Mouse (Mus musculus): ENCODE measurements around the gene Mbd3. TPM values are rescaled to one million over a fixed set of nuclear protein-coding genes. Genes with fewer than 3 reads are reported as not detected.
A peak's percentile ranks its signal among the peaks of the same experiment; 100 is the strongest.

The Mbd3 gene
- polyA plus RNA-seq, 1 experiment from 2014 or later, result 125 TPM

GRCm38 (mm10) chr10:80415566-80415965 is 16.2 kb upstream of the Mbd3 start:
- Histone ChIP-seq H3K9ac (ENCODE audit: low read length) (no peak overlapping the region), H3K4me3 (ENCODE audit: control insufficient read depth in 1 of 2, insufficient read depth in 1 of 2, low read depth in 1 of 2, low read length in 2 of 2) (no peak overlapping the region), H3K4me1 (ENCODE audit: control insufficient read depth in 2 of 2, insufficient read depth in 2 of 2, low read length in 2 of 2) (peaks cover 14 to 21% of the 10 kb centered on the region in 2 experiments), H3K9me3 (ENCODE audit: control insufficient read depth, low read length) (no peaks in the 10 kb centered on the region), H3K4me2 (ENCODE audit: low read length) (no peak overlapping the region), H3K27me3 (ENCODE audit: control insufficient read depth, insufficient read depth, low read length) (no peaks in the 10 kb centered on the region), H3K36me3 (ENCODE audit: control insufficient read depth, insufficient read depth, low read length) (peaks cover 100% of the 10 kb centered on the region), H3K27ac (replicated peaks in 1 of 2; ENCODE audit: control insufficient read depth in 1 of 2, insufficient read depth in 1 of 2, low read depth in 2 of 2, low read length in 2 of 2) (no peak overlapping the region)
- WGBS, result 88% methylated on average over 7 of the region's 7 CpGs
- no peak for ATAC-seq (ENCODE audit: insufficient number of reproducible peaks, insufficient read depth, low FRiP score, low read depth)

- Histone ChIP-seq H3K36me3 (ENCODE audit: control insufficient read depth, insufficient read depth, low read length) (peaks cover 94% of the 10 kb centered on the region), H3K4me3 (ENCODE audit: control insufficient read depth in 1 of 2, insufficient read depth in 1 of 2, low read depth in 1 of 2, low read length in 2 of 2) (no peak overlapping the region), H3K9me3 (ENCODE audit: control insufficient read depth, low read length) (no peaks in the 10 kb centered on the region), H3K27me3 (ENCODE audit: control insufficient read depth, insufficient read depth, low read length) (no peaks in the 10 kb centered on the region), H3K4me1 (ENCODE audit: control insufficient read depth in 2 of 2, insufficient read depth in 2 of 2, low read length in 2 of 2) (0 out of 4 replicates have a peak, but pooled peaks cover 0 to under 1% of the 10 kb centered on the region in 2 experiments), H3K4me2 (ENCODE audit: low read length) (no peak overlapping the region), H3K9ac (ENCODE audit: low read length) (no peak overlapping the region), H3K27ac (replicated peaks in 1 of 2; ENCODE audit: control insufficient read depth in 1 of 2, insufficient read depth in 1 of 2, low read depth in 2 of 2, low read length in 2 of 2) (peak overlapping the region in 1 of 2 experiments; percentile 37; a peak in 1 of 4 replicates)
- no peak for ATAC-seq (ENCODE audit: insufficient number of reproducible peaks, insufficient read depth, low FRiP score, low read depth)
- 83% methylated on average over 41 of the region's 44 CpGs for whole genome bisulfite sequencing
Observed at GRCm38 (mm10) chr10:80412656-80413541, 13.5 kb upstream of the Mbd3 start.

GRCm38 (mm10) chr10:80407924-80408323 is 8.6 kb upstream of the Mbd3 start:
- ATAC-seq (ENCODE audit: insufficient number of reproducible peaks, insufficient read depth, low FRiP score, low read depth), result no peak
- H3K9me3 ChIP-seq (ENCODE audit: control insufficient read depth, low read length), result no peaks in the 10 kb centered on the region
- H3K4me2 ChIP-seq (ENCODE audit: low read length), result no peak overlapping the region
- WGBS, result 47% methylated on average over 4 of the region's 4 CpGs
- peak overlapping the region; percentile 96; the same call in 1 of the 2 replicates for H3K9ac ChIP-seq (ENCODE audit: low read length)
- no peaks in the 10 kb centered on the region for H3K27me3 ChIP-seq (ENCODE audit: control insufficient read depth, insufficient read depth, low read length)
- peaks cover 58% of the 10 kb centered on the region for H3K36me3 ChIP-seq (ENCODE audit: control insufficient read depth, insufficient read depth, low read length)
- H3K4me1 ChIP-seq (ENCODE audit: control insufficient read depth in 2 of 2, insufficient read depth in 2 of 2, low read length in 2 of 2), result peaks cover 14 to 26% of the 10 kb centered on the region in 2 experiments
- no peak overlapping the region for H3K4me3 ChIP-seq (ENCODE audit: control insufficient read depth in 1 of 2, insufficient read depth in 1 of 2, low read depth in 1 of 2, low read length in 2 of 2)
- H3K27ac ChIP-seq (replicated peaks in 1 of 2; ENCODE audit: control insufficient read depth in 1 of 2, insufficient read depth in 1 of 2, low read depth in 2 of 2, low read length in 2 of 2), result no peak overlapping the region

GRCm38 (mm10) chr10:80406684-80407501 is 7.5 kb upstream of the Mbd3 start, which contains the start of gene Uqcr11:
Gene Uqcr11 (minus strand): TSS chr10:80406830.
- Histone ChIP-seq H3K27me3 (ENCODE audit: control insufficient read depth, insufficient read depth, low read length) (no peaks in the 10 kb centered on the region), H3K4me1 (ENCODE audit: control insufficient read depth in 2 of 2, insufficient read depth in 2 of 2, low read length in 2 of 2) (peaks cover 14 to 26% of the 10 kb centered on the region in 2 experiments), H3K4me2 (ENCODE audit: low read length) (peak within 1 kb of the TSS; percentile 94), H3K36me3 (ENCODE audit: control insufficient read depth, insufficient read depth, low read length) (peaks cover 58% of the 10 kb centered on the region), H3K9ac (ENCODE audit: low read length) (peak within 1 kb of the TSS; percentile 96), H3K9me3 (ENCODE audit: control insufficient read depth, low read length) (no peaks in the 10 kb centered on the region), H3K27ac (replicated peaks in 1 of 2; ENCODE audit: control insufficient read depth in 1 of 2, insufficient read depth in 1 of 2, low read depth in 2 of 2, low read length in 2 of 2) (peak within 1 kb of the TSS; percentile 76 to 85), H3K4me3 (ENCODE audit: control insufficient read depth in 1 of 2, insufficient read depth in 1 of 2, low read depth in 1 of 2, low read length in 2 of 2) (peak within 1 kb of the TSS; percentile 89 to 93)
- 1% methylated on average over 27 of the region's 27 CpGs for WGBS
- ATAC-seq (ENCODE audit: insufficient number of reproducible peaks, insufficient read depth, low FRiP score, low read depth), result peak; percentile 62

- Histone ChIP-seq H3K36me3 (ENCODE audit: control insufficient read depth, insufficient read depth, low read length) (peaks cover 57% of the 10 kb centered on the region), H3K27ac (replicated peaks in 1 of 2; ENCODE audit: control insufficient read depth in 1 of 2, insufficient read depth in 1 of 2, low read depth in 2 of 2, low read length in 2 of 2) (peak overlapping the region in 1 of 2 experiments; percentile 85; a peak in 2 of 4 replicates), H3K9me3 (ENCODE audit: control insufficient read depth, low read length) (no peaks in the 10 kb centered on the region), H3K4me3 (ENCODE audit: control insufficient read depth in 1 of 2, insufficient read depth in 1 of 2, low read depth in 1 of 2, low read length in 2 of 2) (peak overlapping the region; percentile 89 to 93), H3K27me3 (ENCODE audit: control insufficient read depth, insufficient read depth, low read length) (no peaks in the 10 kb centered on the region), H3K9ac (ENCODE audit: low read length) (peak overlapping the region; percentile 96), H3K4me1 (ENCODE audit: control insufficient read depth in 2 of 2, insufficient read depth in 2 of 2, low read length in 2 of 2) (peaks cover 14 to 31% of the 10 kb centered on the region in 2 experiments), H3K4me2 (ENCODE audit: low read length) (peak overlapping the region; percentile 94)
- WGBS, result 49% methylated on average over 10 of the region's 10 CpGs
- no peak for ATAC-seq (ENCODE audit: insufficient number of reproducible peaks, insufficient read depth, low FRiP score, low read depth)
Observed at GRCm38 (mm10) chr10:80405481-80406173, 6.3 kb upstream of the Mbd3 start.

- H3K4me3 ChIP-seq (ENCODE audit: control insufficient read depth in 1 of 2, insufficient read depth in 1 of 2, low read depth in 1 of 2, low read length in 2 of 2), result no peak overlapping the region
- peaks cover 21 to 38% of the 10 kb centered on the region in 2 experiments for H3K4me1 ChIP-seq (ENCODE audit: control insufficient read depth in 2 of 2, insufficient read depth in 2 of 2, low read length in 2 of 2)
- 81% methylated on average over 4 of the region's 4 CpGs for WGBS
- no peak overlapping the region for H3K4me2 ChIP-seq (ENCODE audit: low read length)
- peaks cover 36% of the 10 kb centered on the region for H3K36me3 ChIP-seq (ENCODE audit: control insufficient read depth, insufficient read depth, low read length)
- no peak overlapping the region for H3K9ac ChIP-seq (ENCODE audit: low read length)
- no peaks in the 10 kb centered on the region for H3K27me3 ChIP-seq (ENCODE audit: control insufficient read depth, insufficient read depth, low read length)
- no peak overlapping the region for H3K27ac ChIP-seq (replicated peaks in 1 of 2; ENCODE audit: control insufficient read depth in 1 of 2, insufficient read depth in 1 of 2, low read depth in 2 of 2, low read length in 2 of 2)
- no peaks in the 10 kb centered on the region for H3K9me3 ChIP-seq (ENCODE audit: control insufficient read depth, low read length)
- ATAC-seq (ENCODE audit: insufficient number of reproducible peaks, insufficient read depth, low FRiP score, low read depth), result no peak
Observed at GRCm38 (mm10) chr10:80403044-80403692, 3.8 kb upstream of the Mbd3 start.
